Mouse (Mus musculus): ENCODE results near the gene Ndufaf4.

Gene Ndufaf4

DNA sequence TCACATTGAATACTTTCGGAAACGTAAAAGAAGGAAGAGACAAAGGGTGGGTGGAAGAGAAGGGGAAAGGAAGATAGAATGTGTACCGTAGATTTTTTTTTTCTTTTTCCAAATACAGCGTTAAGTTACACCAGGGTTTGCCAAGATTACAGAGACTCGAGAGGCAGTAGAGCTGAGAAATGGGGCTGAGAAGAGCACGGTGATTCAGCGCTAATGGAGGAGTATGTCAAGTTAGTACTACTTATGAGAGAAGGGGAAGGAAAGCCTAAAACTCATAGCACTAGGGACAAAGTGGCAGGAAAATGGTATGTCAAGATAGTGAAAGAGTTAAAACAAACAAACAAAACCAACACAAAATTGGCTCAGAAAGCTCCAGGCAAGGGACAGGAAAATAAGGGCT, 532 bp upstream of the Ndufaf4 start:
- Histone ChIP-seq H3K27me3 (ENCODE audit: insufficient read depth, low read length) (no peaks in the 10 kb centered on the region; the same call in none of the 2 replicates), H3K9me3 (ENCODE audit: low read length) (no peaks in the 10 kb centered on the region), H3K36me3 (ENCODE audit: insufficient read depth, low read length) (peaks cover 19% of the 10 kb centered on the region), H3K4me3 (replicated peaks; ENCODE audit: low read length) (peak overlapping the region; percentile 90), H3K4me1 (replicated peaks; ENCODE audit: low read depth, low read length) (peaks cover 23% of the 10 kb centered on the region)
- TF ChIP-seq POU5F1 (IDR thresholded peaks at IDR 0.05; ENCODE audit: borderline replicate concordance, low read length) (no peak), CTCF (conservative IDR thresholded peaks at IDR 0.05; ENCODE audit: low read length) (no peak), NANOG (IDR thresholded peaks at IDR 0.05; ENCODE audit: borderline replicate concordance, low read length) (no peak)

- Histone ChIP-seq H3K4me3 (replicated peaks; ENCODE audit: low read length) (peak overlapping the region; percentile 90), H3K9me3 (ENCODE audit: low read length) (no peaks in the 10 kb centered on the region), H3K27me3 (ENCODE audit: insufficient read depth, low read length) (no peaks in the 10 kb centered on the region; the same call in none of the 2 replicates), H3K4me1 (replicated peaks; ENCODE audit: low read depth, low read length) (peaks cover 11% of the 10 kb centered on the region), H3K36me3 (ENCODE audit: insufficient read depth, low read length) (peaks cover 31% of the 10 kb centered on the region)
- TF ChIP-seq CTCF (conservative IDR thresholded peaks at IDR 0.05; ENCODE audit: low read length) (no peak), POU5F1 (IDR thresholded peaks at IDR 0.05; ENCODE audit: borderline replicate concordance, low read length) (no peak), NANOG (IDR thresholded peaks at IDR 0.05; ENCODE audit: borderline replicate concordance, low read length) (no peak)
Observed at GRCm38 (mm10) chr4:24898636-24899035, 753 bp downstream of the Ndufaf4 start.

DNA sequence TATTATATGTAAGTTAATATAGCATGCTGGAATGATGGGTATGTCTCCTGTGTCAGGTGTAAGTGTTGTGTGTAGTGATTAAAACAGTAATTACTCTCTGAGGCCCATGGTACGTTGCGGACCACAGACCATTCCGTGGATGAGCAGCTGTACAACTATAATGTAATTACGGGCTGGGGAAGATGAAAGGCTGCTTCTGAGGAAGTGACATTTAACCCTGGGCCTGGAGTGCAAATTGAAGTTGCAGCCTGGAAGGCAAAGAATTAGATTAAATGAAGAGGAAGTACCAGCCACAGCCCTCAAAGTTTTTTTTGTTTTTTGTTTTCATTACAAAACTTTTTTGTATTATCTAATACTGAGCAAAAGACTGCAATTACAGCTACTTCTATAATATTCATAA, 1.3 kb downstream of the Ndufaf4 start:
- peak overlapping the region; percentile 90 for H3K4me3 ChIP-seq (replicated peaks; ENCODE audit: low read length)
- peaks cover 11% of the 10 kb centered on the region for H3K4me1 ChIP-seq (replicated peaks; ENCODE audit: low read depth, low read length)
- no peaks in the 10 kb centered on the region for H3K9me3 ChIP-seq (ENCODE audit: low read length)
- H3K36me3 ChIP-seq (ENCODE audit: insufficient read depth, low read length) = peaks cover 34% of the 10 kb centered on the region
- no peaks in the 10 kb centered on the region; the same call in none of the 2 replicates for H3K27me3 ChIP-seq (ENCODE audit: insufficient read depth, low read length)
- no peak for TF ChIP-seq POU5F1 (IDR thresholded peaks at IDR 0.05; ENCODE audit: borderline replicate concordance, low read length)
- TF ChIP-seq CTCF (conservative IDR thresholded peaks at IDR 0.05; ENCODE audit: low read length) = no peak
- no peak for TF ChIP-seq NANOG (IDR thresholded peaks at IDR 0.05; ENCODE audit: borderline replicate concordance, low read length)

- TF ChIP-seq CTCF (conservative IDR thresholded peaks at IDR 0.05; ENCODE audit: low read length) (no peak), POU5F1 (IDR thresholded peaks at IDR 0.05; ENCODE audit: borderline replicate concordance, low read length) (no peak), NANOG (IDR thresholded peaks at IDR 0.05; ENCODE audit: borderline replicate concordance, low read length) (no peak)
- no peak overlapping the region for H3K4me3 ChIP-seq (replicated peaks; ENCODE audit: low read length)
- peaks cover 12% of the 10 kb centered on the region for H3K36me3 ChIP-seq (ENCODE audit: insufficient read depth, low read length)
- H3K4me1 ChIP-seq (replicated peaks; ENCODE audit: low read depth, low read length) = no peaks in the 10 kb centered on the region
- no peaks in the 10 kb centered on the region for H3K27me3 ChIP-seq (ENCODE audit: insufficient read depth, low read length)
- H3K9me3 ChIP-seq (ENCODE audit: low read length) = no peaks in the 10 kb centered on the region
Observed at GRCm38 (mm10) chr4:24907745-24908144, 9.9 kb downstream of the Ndufaf4 start.

- no peaks in the 10 kb centered on the region for H3K4me1 ChIP-seq (replicated peaks; ENCODE audit: low read depth, low read length)
- H3K4me3 ChIP-seq (replicated peaks; ENCODE audit: low read length) = no peak overlapping the region
- TF ChIP-seq CTCF (conservative IDR thresholded peaks at IDR 0.05; ENCODE audit: low read length) = no peak
- no peak for TF ChIP-seq NANOG (IDR thresholded peaks at IDR 0.05; ENCODE audit: borderline replicate concordance, low read length)
- TF ChIP-seq POU5F1 (IDR thresholded peaks at IDR 0.05; ENCODE audit: borderline replicate concordance, low read length) = no peak
Observed at GRCm38 (mm10) chr4:24915631-24916030, 17.7 kb downstream of the Ndufaf4 start.

GRCm38 (mm10) chr4:24920006-24920577, 22.2 kb downstream of the Ndufaf4 start:
- Histone ChIP-seq H3K36me3 (ENCODE audit: insufficient read depth, low read length) (no peaks in the 10 kb centered on the region), H3K9me3 (ENCODE audit: low read length) (no peaks in the 10 kb centered on the region), H3K4me1 (replicated peaks; ENCODE audit: low read depth, low read length) (no peaks in the 10 kb centered on the region), H3K27me3 (ENCODE audit: insufficient read depth, low read length) (no peaks in the 10 kb centered on the region), H3K4me3 (replicated peaks; ENCODE audit: low read length) (no peak overlapping the region)
- TF ChIP-seq CTCF (conservative IDR thresholded peaks at IDR 0.05; ENCODE audit: low read length) = no peak
- no peak for TF ChIP-seq POU5F1 (IDR thresholded peaks at IDR 0.05; ENCODE audit: borderline replicate concordance, low read length)
- TF ChIP-seq NANOG (IDR thresholded peaks at IDR 0.05; ENCODE audit: borderline replicate concordance, low read length) = no peak

More at GRCm38 (mm10) chr4:24915631-24916030, 17.7 kb downstream of the Ndufaf4 start:
- Histone ChIP-seq H3K27me3 (ENCODE audit: insufficient read depth, low read length) (no peaks in the 10 kb centered on the region), H3K9me3 (ENCODE audit: low read length) (no peaks in the 10 kb centered on the region), H3K36me3 (ENCODE audit: insufficient read depth, low read length) (no peaks in the 10 kb centered on the region)

GRCm38 (mm10) chr4:24924726-24925125, 26.8 kb downstream of the Ndufaf4 start:
- Histone ChIP-seq H3K36me3 (ENCODE audit: insufficient read depth, low read length) (no peaks in the 10 kb centered on the region), H3K4me1 (replicated peaks; ENCODE audit: low read depth, low read length) (no peaks in the 10 kb centered on the region), H3K27me3 (ENCODE audit: insufficient read depth, low read length) (no peaks in the 10 kb centered on the region), H3K4me3 (replicated peaks; ENCODE audit: low read length) (no peak overlapping the region), H3K9me3 (ENCODE audit: low read length) (no peaks in the 10 kb centered on the region)
- TF ChIP-seq POU5F1 (IDR thresholded peaks at IDR 0.05; ENCODE audit: borderline replicate concordance, low read length) = no peak
- TF ChIP-seq NANOG (IDR thresholded peaks at IDR 0.05; ENCODE audit: borderline replicate concordance, low read length) = no peak
- no peak for TF ChIP-seq CTCF (conservative IDR thresholded peaks at IDR 0.05; ENCODE audit: low read length)

DNA sequence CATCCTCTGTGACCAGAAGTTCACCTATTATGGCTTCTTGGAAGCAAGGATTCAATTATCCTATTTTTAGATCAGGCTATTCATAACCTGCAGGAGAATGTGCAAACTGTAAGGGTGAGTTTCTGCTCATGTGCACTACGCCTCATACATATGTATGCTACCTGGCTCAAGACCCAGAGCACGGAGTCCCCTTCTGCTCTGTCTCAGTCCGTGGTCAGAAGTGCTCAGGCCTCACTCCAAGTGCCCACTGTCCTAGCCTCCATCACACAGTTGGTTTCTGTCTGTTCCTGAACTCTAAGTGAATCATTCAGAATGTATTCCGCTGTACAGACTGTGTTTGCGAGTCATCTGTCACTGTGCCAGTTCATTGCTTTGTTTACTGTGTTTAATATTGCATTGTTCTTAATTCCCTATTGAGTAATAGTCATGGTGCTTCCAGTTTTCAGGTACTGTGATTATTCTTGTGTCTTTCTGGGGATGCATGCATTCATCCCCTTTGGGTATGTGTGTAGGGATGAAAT, 30.4 kb downstream of the Ndufaf4 start:
- Histone ChIP-seq H3K9me3 (ENCODE audit: low read length) (no peaks in the 10 kb centered on the region), H3K27me3 (ENCODE audit: insufficient read depth, low read length) (no peaks in the 10 kb centered on the region), H3K36me3 (ENCODE audit: insufficient read depth, low read length) (no peaks in the 10 kb centered on the region), H3K4me3 (replicated peaks; ENCODE audit: low read length) (no peak overlapping the region), H3K4me1 (replicated peaks; ENCODE audit: low read depth, low read length) (no peaks in the 10 kb centered on the region)
- no peak for TF ChIP-seq NANOG (IDR thresholded peaks at IDR 0.05; ENCODE audit: borderline replicate concordance, low read length)
- TF ChIP-seq CTCF (conservative IDR thresholded peaks at IDR 0.05; ENCODE audit: low read length) = no peak
- TF ChIP-seq POU5F1 (IDR thresholded peaks at IDR 0.05; ENCODE audit: borderline replicate concordance, low read length) = no peak

Data from E14TG2a.4 (cell line).